Mouse (Mus musculus) forebrain, embryonic 10.5 days (tissue): ENCODE data around the gene Dydc1. TPM values are rescaled to one million over a fixed set of nuclear protein-coding genes. Genes with fewer than 3 reads are reported as not detected.

ENCODE experiments used
- DNase-seq: peaks from one replicate; pipeline ENCODE4 v3.0.0-alpha.2; 2017; ENCODE audit warnings: low spot score; ENCODE audit errors: extremely low spot score
- H3K27ac ChIP-seq: fragments of 300-500 bp; sonication (generic); 2 replicates; pipeline ENCODE4 v1.5.1; 2016; ENCODE audit warnings: mild to moderate bottlenecking
- H3K27me3 ChIP-seq: fragments of 300-500 bp; sonication (generic); 2 replicates; pipeline ENCODE4 v1.6.1; 2016; ENCODE audit warnings: mild to moderate bottlenecking; ENCODE audit not compliant: poor library complexity, severe bottlenecking
- H3K36me3 ChIP-seq: fragments of 300-500 bp; sonication (generic); replicated peaks from 2 replicates; pipeline ENCODE4 v1.6.1; 2016; ENCODE audit warnings: mild to moderate bottlenecking, moderate library complexity
- H3K4me1 ChIP-seq: fragments of 300-500 bp; sonication (generic); 2 replicates; pipeline ENCODE4 v1.6.1; 2016
- H3K4me3 ChIP-seq: fragments of 300-500 bp; sonication (generic); 2 replicates; pipeline ENCODE4 v1.5.1; 2016; ENCODE audit warnings: mild to moderate bottlenecking, moderate library complexity
- H3K9me3 ChIP-seq: fragments of 300-500 bp; sonication (generic); 2 replicates; pipeline ENCODE4 v1.6.1; 2016; ENCODE audit warnings: mild to moderate bottlenecking, moderate library complexity
- WGBS: fragments of 180-500 bp; shearing (Covaris S2); methylation state at CpG from one replicate; pipeline ENCODE4 v1.1.7; 2016; 5-methylcytosine and 5-hydroxymethylcytosine counted together
- polyA plus RNA-seq: library from polyadenylated mRNA; unstranded; fragments of >200 nt; fragmentation: Nextera tagmentation; extraction: Ambion mirVana; gene quantifications from 2 replicates; pipeline ENCODE4 v1.2.1, GENCODE M21; 2016

Dydc1 gene
- polyA plus RNA-seq, 1 experiment from 2014 or later: not detected

DNA sequence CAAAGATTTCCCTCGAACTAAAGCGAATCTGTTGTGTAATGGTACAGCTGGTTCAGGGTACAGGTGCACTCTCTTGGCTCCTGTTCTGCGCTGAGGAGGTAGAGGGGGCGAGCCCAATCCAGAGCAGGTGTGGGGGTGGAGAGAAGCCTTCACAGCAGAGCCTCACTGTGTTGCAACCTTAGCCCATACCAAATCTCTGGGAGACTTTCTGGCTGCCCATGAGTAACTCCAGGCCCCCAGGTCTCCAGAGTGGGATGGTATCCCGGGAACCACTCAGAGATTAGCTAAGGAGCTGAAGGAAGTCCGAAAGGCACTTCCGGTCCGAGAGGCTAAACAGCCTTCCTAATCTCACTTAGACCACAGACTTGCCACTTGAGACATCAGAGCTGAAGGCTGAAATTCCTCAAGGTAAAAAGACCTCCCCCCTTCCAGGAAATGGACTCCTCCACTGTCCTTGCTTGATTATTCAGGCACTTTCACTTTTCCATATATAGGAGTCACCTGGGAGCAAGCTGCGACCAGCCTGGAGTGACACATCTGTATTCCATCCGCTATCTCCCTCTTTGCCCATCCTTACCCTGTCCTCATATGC is 32.2 kb downstream of the Dydc1 start, which contains the start of gene Mat1a:
Gene Mat1a, plus strand, starts transcription at position 183 of the 592 bp plus-strand sequence.
- Histone ChIP-seq H3K27ac (no peak within 1 kb of the TSS), H3K4me1 (no peaks in the 10 kb centered on the region), H3K4me3 (no peak within 1 kb of the TSS), H3K36me3 (no peaks in the 10 kb centered on the region), H3K9me3 (no peaks in the 10 kb centered on the region), H3K27me3 (no peaks in the 10 kb centered on the region)
- no peak for DNase-seq
- WGBS: 75% methylated on average over 10 of the region's 10 CpGs

DNA sequence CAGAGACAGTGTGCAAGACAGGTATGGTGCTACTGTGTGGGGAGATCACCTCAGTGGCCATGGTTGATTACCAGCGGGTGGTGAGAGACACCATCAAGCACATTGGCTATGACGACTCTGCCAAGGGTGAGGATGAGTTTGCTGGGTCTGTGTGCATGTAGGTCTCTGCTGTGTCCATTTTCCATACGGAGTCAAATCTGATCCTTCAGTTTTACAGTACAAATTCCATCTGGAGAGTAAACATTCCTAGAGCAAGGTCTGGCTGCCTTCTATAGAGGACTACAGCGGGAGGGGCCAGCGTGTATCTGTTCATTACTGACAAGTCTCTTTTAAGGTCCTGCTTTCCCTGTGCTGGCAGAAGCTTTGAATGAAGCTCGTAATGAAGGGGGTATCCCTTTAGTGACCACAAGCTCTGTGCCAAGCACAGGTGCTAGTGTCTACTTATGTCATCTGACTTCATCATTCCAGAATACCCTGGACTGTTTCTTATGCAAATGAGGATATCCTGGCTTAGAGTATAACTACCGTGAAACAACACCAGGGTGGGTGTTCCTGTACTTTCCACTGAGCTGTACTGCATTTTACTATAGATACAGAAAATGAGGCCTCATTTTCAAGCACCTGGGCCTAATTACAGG is 38.4 kb downstream of the Dydc1 start:
- no peak overlapping the region for H3K4me3 ChIP-seq
- 88% methylated on average over 7 of the region's 7 CpGs for WGBS
- DNase-seq: no peak
- H3K4me1 ChIP-seq: no peaks in the 10 kb centered on the region
- no peaks in the 10 kb centered on the region for H3K36me3 ChIP-seq
- no peaks in the 10 kb centered on the region for H3K27me3 ChIP-seq
- H3K27ac ChIP-seq: no peak overlapping the region
- H3K9me3 ChIP-seq: no peaks in the 10 kb centered on the region

DNA sequence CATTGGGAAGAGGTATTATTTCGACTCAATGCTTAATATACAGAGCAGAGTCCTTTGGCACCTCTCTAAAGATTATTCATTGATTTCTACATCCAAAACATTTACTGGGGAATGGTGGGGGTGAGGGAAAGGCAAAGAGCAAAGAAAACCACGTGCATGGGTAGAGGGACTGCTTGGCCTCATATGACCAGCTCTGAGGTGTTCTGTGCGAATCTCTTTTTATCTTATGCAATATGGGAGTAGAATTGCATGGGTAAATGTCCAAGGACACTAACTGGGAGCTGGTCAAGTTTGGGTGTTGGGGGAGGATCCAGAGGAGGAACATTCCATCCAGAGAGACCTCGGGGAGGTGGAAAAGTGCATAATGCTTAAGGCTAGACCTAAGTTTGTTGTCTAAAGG is 40.2 kb downstream of the Dydc1 start:
- no peaks in the 10 kb centered on the region for H3K4me1 ChIP-seq
- no peaks in the 10 kb centered on the region for H3K27me3 ChIP-seq
- no peaks in the 10 kb centered on the region for H3K9me3 ChIP-seq
- no peak overlapping the region for H3K4me3 ChIP-seq
- H3K27ac ChIP-seq: no peak overlapping the region
- no peak for DNase-seq
- WGBS: 74% methylated on average over 4 of the region's 4 CpGs
- H3K36me3 ChIP-seq: no peaks in the 10 kb centered on the region

DNA sequence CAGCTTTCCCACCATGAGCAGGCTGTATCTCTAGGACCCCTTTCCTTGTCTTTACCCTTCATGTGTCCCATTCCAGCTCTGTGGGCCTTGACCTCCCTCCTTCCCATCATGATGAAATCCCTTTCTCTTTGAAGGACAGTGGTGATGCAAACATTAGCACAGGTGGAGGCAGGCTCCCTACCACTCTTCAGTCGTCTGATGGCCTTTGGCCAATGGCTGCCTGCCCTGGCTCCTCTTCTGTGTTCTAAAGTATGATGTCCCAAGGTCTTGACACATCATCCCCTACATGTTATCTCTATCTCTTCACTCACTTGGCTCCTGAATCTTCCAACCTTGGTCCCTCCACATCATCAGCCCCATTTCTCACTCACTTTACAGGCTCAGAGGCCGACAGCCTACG is 43.6 kb downstream of the Dydc1 start:
- no peaks in the 10 kb centered on the region for H3K4me1 ChIP-seq
- no peaks in the 10 kb centered on the region for H3K27me3 ChIP-seq
- H3K4me3 ChIP-seq: no peak overlapping the region
- H3K9me3 ChIP-seq: no peaks in the 10 kb centered on the region
- WGBS: 77% methylated on average over 3 of the region's 3 CpGs
- H3K27ac ChIP-seq: no peak overlapping the region
- no peak for DNase-seq
- H3K36me3 ChIP-seq: no peaks in the 10 kb centered on the region

DNA sequence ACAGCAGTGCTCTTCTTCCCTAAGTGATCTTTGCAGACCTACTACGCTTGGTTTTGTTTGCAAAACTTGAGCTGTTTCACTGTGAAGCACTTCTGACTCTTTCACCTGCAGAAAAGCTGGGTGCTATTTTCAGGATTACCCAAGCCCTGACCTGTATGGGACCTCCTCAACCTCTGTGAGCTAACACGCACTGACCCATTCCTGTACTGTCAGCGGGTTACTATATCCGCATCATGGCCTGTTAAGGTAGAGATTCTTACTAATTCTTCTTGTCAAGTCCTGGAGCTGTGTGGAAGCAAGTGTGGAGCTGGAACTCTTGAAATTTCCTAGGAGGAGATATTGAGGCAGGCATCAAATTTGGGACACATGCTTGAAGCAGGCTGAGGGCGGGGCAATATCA is 52.0 kb downstream of the Dydc1 start:
- H3K4me3 ChIP-seq: no peak overlapping the region

DNA sequence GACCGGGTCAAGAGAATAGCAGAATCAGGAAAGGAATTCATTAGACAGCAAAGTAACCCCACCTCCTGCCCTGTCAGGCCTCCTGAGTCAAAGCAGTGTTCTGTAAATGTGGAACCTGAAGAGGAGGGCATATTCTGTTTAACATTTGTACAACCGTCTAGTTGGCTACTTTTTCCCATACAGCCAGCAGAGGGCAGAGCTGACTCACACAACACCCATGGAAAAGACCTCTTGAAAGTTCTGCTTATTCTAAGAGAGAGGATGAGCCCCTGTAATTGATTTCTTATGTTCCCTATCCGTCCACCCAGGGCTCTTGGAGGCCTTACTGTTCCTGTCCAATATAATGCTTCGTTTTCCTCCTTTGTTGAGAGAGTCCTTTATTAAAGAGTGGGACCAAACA is 55.3 kb downstream of the Dydc1 start:
- H3K4me3 ChIP-seq: no peak overlapping the region
- H3K27ac ChIP-seq: no peak overlapping the region
- no peaks in the 10 kb centered on the region for H3K27me3 ChIP-seq
- H3K36me3 ChIP-seq: no peaks in the 10 kb centered on the region
- WGBS: 20% methylated on average over 4 of the region's 4 CpGs
- no peaks in the 10 kb centered on the region for H3K9me3 ChIP-seq
- H3K4me1 ChIP-seq: no peaks in the 10 kb centered on the region
- peak; percentile 31 for DNase-seq

More for the DNA sequence above, 52.0 kb downstream of the Dydc1 start:
- Histone ChIP-seq H3K27me3 (no peaks in the 10 kb centered on the region), H3K36me3 (no peaks in the 10 kb centered on the region), H3K9me3 (no peaks in the 10 kb centered on the region), H3K27ac (no peak overlapping the region), H3K4me1 (no peaks in the 10 kb centered on the region)
- 91% methylated on average over 5 of the region's 5 CpGs for WGBS
- DNase-seq: no peak

DNA sequence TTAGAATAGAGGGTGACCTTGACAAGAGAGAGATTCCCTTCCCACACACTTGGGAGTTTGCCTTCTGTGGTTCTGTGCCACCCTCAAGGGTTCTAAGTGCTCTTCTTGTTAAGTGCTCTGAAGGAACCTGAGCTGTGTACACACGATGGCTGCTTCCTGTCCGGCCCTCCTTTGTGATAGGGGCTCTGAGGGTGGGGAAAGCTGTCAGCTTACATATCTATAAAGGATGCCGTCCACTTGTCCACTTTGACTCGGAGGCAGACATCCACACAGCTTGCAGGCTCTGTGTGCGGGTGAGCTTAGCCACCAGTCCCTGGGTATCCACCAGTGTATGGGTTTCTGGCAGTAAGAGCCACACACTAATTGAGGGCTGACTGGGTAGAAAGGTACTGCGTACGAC is 58.8 kb downstream of the Dydc1 start, which contains the start of gene Sftpa1:
Gene Sftpa1, plus strand, starts transcription at position 243 of the 400 bp plus-strand sequence.
- H3K4me1 ChIP-seq: no peaks in the 10 kb centered on the region
- no peaks in the 10 kb centered on the region for H3K36me3 ChIP-seq
- no peak within 1 kb of the TSS for H3K27ac ChIP-seq
- DNase-seq: no peak
- no peaks in the 10 kb centered on the region for H3K27me3 ChIP-seq
- H3K4me3 ChIP-seq: no peak within 1 kb of the TSS
- WGBS: 90% methylated on average over 7 of the region's 7 CpGs
- H3K9me3 ChIP-seq: no peaks in the 10 kb centered on the region

DNA sequence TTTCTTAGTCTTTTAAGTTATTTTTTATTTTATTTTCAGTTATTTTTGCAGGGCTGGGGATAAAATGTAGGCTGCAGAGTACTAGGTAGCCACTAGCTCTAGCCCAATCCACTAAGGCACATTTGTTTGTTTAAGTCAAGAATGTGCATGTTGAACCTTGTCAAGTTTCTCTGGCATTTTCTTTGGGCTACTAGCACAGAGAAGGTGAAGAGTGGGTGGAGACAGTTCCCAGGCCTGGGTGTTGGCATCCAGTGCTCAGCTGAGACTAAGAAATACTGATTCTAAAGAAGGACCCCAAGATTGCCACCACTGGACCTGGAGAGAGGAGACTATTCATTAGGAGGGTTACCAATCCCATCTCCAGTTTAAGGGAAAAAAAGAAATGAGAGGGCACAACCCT is 64.3 kb downstream of the Dydc1 start:
- Histone ChIP-seq H3K4me3 (no peak overlapping the region), H3K4me1 (no peaks in the 10 kb centered on the region), H3K27ac (no peak overlapping the region), H3K27me3 (no peaks in the 10 kb centered on the region), H3K36me3 (no peaks in the 10 kb centered on the region), H3K9me3 (no peaks in the 10 kb centered on the region; the same call in 1 of the 2 replicates)
- no peak for DNase-seq

DNA sequence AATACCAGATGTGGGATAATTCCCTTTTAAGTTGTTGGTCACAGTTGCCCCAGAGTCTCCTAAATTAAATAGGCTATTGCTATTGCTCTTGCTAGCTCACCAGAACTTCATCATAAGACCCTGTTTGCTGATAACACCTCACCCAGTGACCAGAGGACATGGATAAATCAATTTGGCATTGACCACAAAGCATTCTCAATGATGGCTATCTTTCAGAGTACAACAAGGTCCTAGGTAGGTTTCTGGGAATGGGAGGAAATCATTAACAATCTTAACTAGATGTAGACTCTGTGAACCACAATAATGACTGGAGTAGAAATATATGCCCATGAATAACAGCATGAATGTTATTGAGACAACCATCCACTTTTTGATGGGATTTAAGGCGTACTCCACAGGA is 68.0 kb downstream of the Dydc1 start:
- H3K9me3 ChIP-seq: no peaks in the 10 kb centered on the region; the same call in 1 of the 2 replicates
- H3K27ac ChIP-seq: no peak overlapping the region
- no peaks in the 10 kb centered on the region for H3K4me1 ChIP-seq
- H3K36me3 ChIP-seq: no peaks in the 10 kb centered on the region
- no peak overlapping the region for H3K4me3 ChIP-seq
- WGBS: 88% methylated on average over 1 of the region's 1 CpGs
- H3K27me3 ChIP-seq: no peaks in the 10 kb centered on the region
- DNase-seq: no peak

Other genes starting within 250 kb of the Dydc1 start
- gene Sh2d4b, start 179.6 kb upstream of the Dydc1 start, polyA plus RNA-seq: 0.32 and 0.55 TPM in 2 replicates
- 89.3 and 93.9 TPM in 2 replicates for gene Tspan14, start 106.1 kb upstream of the Dydc1 start, polyA plus RNA-seq
- gene Fam213a, start 59.1 kb upstream of the Dydc1 start, polyA plus RNA-seq: 49.4 and 50.5 TPM in 2 replicates
- gene Dydc2, start 3.7 kb upstream of the Dydc1 start, polyA plus RNA-seq: 0.36 TPM in 1 of 2 replicates, not detected in the other
- gene Mat1a, start 32.1 kb downstream of the Dydc1 start, polyA plus RNA-seq: not detected in 2 replicates
- gene Sftpa1, start 58.9 kb downstream of the Dydc1 start, polyA plus RNA-seq: not detected in 2 replicates
- not detected in 2 replicates for gene Mbl1, start 78.5 kb downstream of the Dydc1 start, polyA plus RNA-seq
- gene Sftpd, start 112.2 kb downstream of the Dydc1 start, polyA plus RNA-seq: not detected in 2 replicates
- 0.17 TPM in 1 of 2 replicates, not detected in the other for gene Gm2832, start 205.9 kb downstream of the Dydc1 start, polyA plus RNA-seq